Mouse (Mus musculus) liver, embryonic 14.5 days (tissue): ENCODE measurements at regions not wholly inside any gene's neighbourhood (a gene's known extent, or its start where the extent isn't known, plus 50 kb on each side); places are given as distances from the start of the nearest gene placed in this dataset.

ENCODE experiments used
- ATAC-seq: fragments of 200-750 bp; cut with Nextera tagmentation; 2 replicates; pipeline ENCODE4 v1.8.0; 2017; ENCODE audit warnings: moderate number of reproducible peaks, mild to moderate bottlenecking, moderate library complexity; ENCODE audit not compliant: insufficient read depth
- DNase-seq, 3 experiments: peaks; one replicate each; pipeline ENCODE4 v3.0.0-alpha.2; 2012 to 2013; ENCODE audit warnings: low read depth in 3 of 3, low spot score in 3 of 3
- H3K27ac ChIP-seq: fragments of 300-500 bp; sonication (generic); 2 replicates; pipeline ENCODE4 v1.5.1; 2014; ENCODE audit warnings: moderate library complexity, mild to moderate bottlenecking, control low read depth, inconsistent platforms
- H3K27me3 ChIP-seq: fragments of 300-500 bp; sonication (generic); 2 replicates; pipeline ENCODE4 v1.6.1; 2014; ENCODE audit warnings: mild to moderate bottlenecking, low read length, moderate library complexity; ENCODE audit not compliant: control insufficient read depth, insufficient read depth
- H3K36me3 ChIP-seq: fragments of 300-500 bp; sonication (generic); replicated peaks from 2 replicates; pipeline ENCODE4 v1.6.1; 2014; ENCODE audit warnings: low read depth; ENCODE audit not compliant: control insufficient read depth, insufficient read depth
- H3K4me1 ChIP-seq, 2 experiments: fragments of 200-500 bp in 1 of 2; fragments of 300-500 bp in 1 of 2; sonication (generic) in 1 of 2; replicated peaks; 2 replicates each; pipeline ENCODE4 v1.6.1; 2012 to 2014; ENCODE audit warnings: antibody characterized with exemption in 1 of 2, inconsistent platforms in 1 of 2, low read length in 1 of 2; ENCODE audit not compliant: control insufficient read depth in 2 of 2, insufficient read depth in 2 of 2
- H3K4me2 ChIP-seq: fragments of 300-500 bp; sonication (generic); 2 replicates; pipeline ENCODE4 v1.6.1; 2014; ENCODE audit warnings: low read depth, mild to moderate bottlenecking, control low read depth, moderate library complexity
- H3K4me3 ChIP-seq, 2 experiments: fragments of 200-500 bp in 1 of 2; fragments of 300-500 bp in 1 of 2; sonication (generic) in 1 of 2; 2 replicates each; pipeline ENCODE4 v1.5.1; 2012 to 2014; ENCODE audit warnings: low read depth in 2 of 2, low read length in 2 of 2, mild to moderate bottlenecking in 2 of 2, control low read depth in 1 of 2, inconsistent platforms in 1 of 2, moderate library complexity in 1 of 2; ENCODE audit not compliant: insufficient read depth in 1 of 2
- H3K9ac ChIP-seq: fragments of 300-500 bp; sonication (generic); replicated peaks from 2 replicates; pipeline ENCODE4 v1.6.1; 2014; ENCODE audit warnings: mild to moderate bottlenecking, control low read depth, moderate library complexity
- H3K9me3 ChIP-seq: fragments of 300-500 bp; sonication (generic); 2 replicates; pipeline ENCODE4 v1.6.1; 2016; ENCODE audit warnings: low read length, mixed read lengths; ENCODE audit not compliant: control insufficient read depth
- CTCF ChIP-seq: IDR thresholded peaks from 2 replicates; pipeline ENCODE4 v1.5.1; 2016; ENCODE audit warnings: antibody characterized with exemption, low read depth, control low read depth
- EP300 ChIP-seq: IDR thresholded peaks from 2 replicates; pipeline ENCODE4 v1.6.1; 2016; ENCODE audit warnings: antibody characterized with exemption, low read depth
- WGBS: fragments of 180-500 bp; shearing (Covaris S2); extraction: QIAGEN DNeasy Blood & Tissue Kit; methylation state at CpG from one replicate; pipeline ENCODE4 v1.1.7; 2014; ENCODE audit not compliant: insufficient replicate concordance; 5-methylcytosine and 5-hydroxymethylcytosine counted together

- ATAC-seq (no peak), DNase-seq (no peak)
- H3K4me1 ChIP-seq = 0 out of 4 replicates have a peak, but pooled peaks cover 0 to under 1% of the 10 kb centered on the region in 2 experiments
- no peak for TF ChIP-seq EP300
- no peak for TF ChIP-seq CTCF
- no peak overlapping the region for H3K4me3 ChIP-seq
- no peaks in the 10 kb centered on the region for H3K9me3 ChIP-seq
- H3K36me3 ChIP-seq = no peaks in the 10 kb centered on the region
- H3K9ac ChIP-seq = no peak overlapping the region
- H3K27ac ChIP-seq = no peak overlapping the region
- H3K4me2 ChIP-seq = no peak overlapping the region
- WGBS = 51% methylated on average over 5 of the region's 5 CpGs
- no peaks in the 10 kb centered on the region for H3K27me3 ChIP-seq
These were observed 156.7 kb upstream of the Zfhx3 start for GRCm38 (mm10) chr8:107785771-107786170.

- ATAC-seq = no peak
- H3K4me2 ChIP-seq = no peak overlapping the region
- no peaks in the 10 kb centered on the region for H3K4me1 ChIP-seq
- WGBS = 69% methylated on average over 3 of the region's 3 CpGs
- no peak overlapping the region for H3K4me3 ChIP-seq
- TF ChIP-seq EP300 = no peak
- no peak for TF ChIP-seq CTCF
- no peak overlapping the region for H3K9ac ChIP-seq
- no peak for DNase-seq
- no peaks in the 10 kb centered on the region for H3K36me3 ChIP-seq
- no peaks in the 10 kb centered on the region for H3K9me3 ChIP-seq
- H3K27me3 ChIP-seq = no peaks in the 10 kb centered on the region
- no peak overlapping the region for H3K27ac ChIP-seq
These were observed 150.2 kb upstream of the Zfhx3 start for GRCm38 (mm10) chr8:107792286-107792685.

- no peaks in the 10 kb centered on the region for H3K36me3 ChIP-seq
- no peak overlapping the region for H3K4me3 ChIP-seq
- H3K4me2 ChIP-seq = no peak overlapping the region
- H3K27me3 ChIP-seq = no peaks in the 10 kb centered on the region
- no peak for DNase-seq
- no peak for ATAC-seq
- no peaks in the 10 kb centered on the region for H3K4me1 ChIP-seq
- TF ChIP-seq EP300 = no peak
- H3K27ac ChIP-seq = no peak overlapping the region
- H3K9ac ChIP-seq = no peak overlapping the region
- WGBS = 68% methylated on average over 14 of the region's 14 CpGs
- no peaks in the 10 kb centered on the region for H3K9me3 ChIP-seq
These were observed 127.5 kb upstream of the Zfhx3 start for GRCm38 (mm10) chr8:107814931-107815330.

GRCm38 (mm10) chr8:107815775-107816174 lies 126.7 kb upstream of the Zfhx3 start:
- H3K27me3 ChIP-seq = no peaks in the 10 kb centered on the region
- no peaks in the 10 kb centered on the region for H3K9me3 ChIP-seq
- no peak for DNase-seq
- 27% methylated on average over 3 of the region's 3 CpGs for WGBS
- TF ChIP-seq EP300 (no peak), CTCF (no peak)
- no peak overlapping the region for H3K9ac ChIP-seq
- H3K27ac ChIP-seq = no peak overlapping the region
- no peak overlapping the region for H3K4me3 ChIP-seq
- no peak overlapping the region for H3K4me2 ChIP-seq
- H3K36me3 ChIP-seq = no peaks in the 10 kb centered on the region
- H3K4me1 ChIP-seq = no peaks in the 10 kb centered on the region
- ATAC-seq = no peak

GRCm38 (mm10) chr8:107817796-107818195 lies 124.6 kb upstream of the Zfhx3 start:
- DNase-seq (no peak), ATAC-seq (no peak)
- no peaks in the 10 kb centered on the region for H3K4me1 ChIP-seq
- H3K36me3 ChIP-seq = no peaks in the 10 kb centered on the region
- H3K27ac ChIP-seq = no peak overlapping the region
- H3K4me3 ChIP-seq = no peak overlapping the region
- 65% methylated on average over 9 of the region's 9 CpGs for WGBS
- no peaks in the 10 kb centered on the region for H3K9me3 ChIP-seq
- no peak overlapping the region for H3K9ac ChIP-seq
- TF ChIP-seq CTCF (no peak), EP300 (no peak)
- H3K4me2 ChIP-seq = no peak overlapping the region
- H3K27me3 ChIP-seq = no peaks in the 10 kb centered on the region
